Mouse (Mus musculus): Measurements from ENCODE around the gene Mpp6. TPM values are rescaled to one million over a fixed set of nuclear protein-coding genes. Genes with fewer than 3 reads are reported as not detected.
A peak's percentile ranks its signal among the peaks of the same experiment; 100 is the strongest.

Mpp6 gene
- polyA plus RNA-seq, 2 experiments from 2014 or later = 7.9 to 11.9 TPM

DNA sequence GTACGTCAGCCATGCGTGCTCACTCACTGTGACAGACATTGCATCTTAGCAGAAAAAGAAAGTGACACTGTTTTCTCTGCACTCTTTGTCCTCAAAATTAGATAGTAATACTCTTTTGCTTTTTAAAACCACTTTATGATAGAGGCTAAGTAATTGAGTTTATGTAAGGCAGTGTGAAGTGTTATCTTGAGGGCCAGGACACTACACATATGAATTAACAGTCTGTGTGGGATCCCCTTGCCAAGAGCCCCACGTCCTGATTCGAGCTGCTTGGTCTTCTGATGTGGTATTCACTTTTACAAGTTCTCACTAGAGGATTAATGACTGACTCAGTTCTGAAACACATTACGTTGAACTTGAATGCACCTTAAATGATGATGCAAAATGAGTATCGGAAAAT lies 49.8 kb downstream of the Mpp6 start:
- ATAC-seq = no peak

- ATAC-seq = no peak
Measured at GRCm38 (mm10) chr6:50163013-50163412, 53.0 kb downstream of the Mpp6 start.

GRCm38 (mm10) chr6:50168821-50169220 lies 58.8 kb downstream of the Mpp6 start:
- no peak for ATAC-seq

DNA sequence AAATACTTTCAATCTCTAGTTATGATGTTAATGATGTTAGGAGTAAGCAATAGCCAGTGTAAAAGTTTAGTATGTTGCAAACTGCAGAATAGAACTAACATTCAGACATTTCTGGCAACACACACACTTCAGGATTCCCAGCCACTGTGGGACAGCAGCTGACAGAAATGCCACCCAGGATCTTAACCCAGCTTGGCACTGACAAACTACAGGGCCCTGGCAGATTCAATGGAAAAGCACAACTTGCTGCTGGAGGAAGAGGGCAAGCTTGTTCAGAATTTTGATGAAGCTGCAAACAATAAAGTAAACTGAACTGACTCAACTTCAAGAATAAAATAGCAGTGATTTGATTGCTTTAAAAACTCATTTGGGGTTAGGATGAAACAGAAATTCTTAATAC lies 59.7 kb downstream of the Mpp6 start:
- no peak for ATAC-seq

GRCm38 (mm10) chr6:50175736-50176135 lies 65.7 kb downstream of the Mpp6 start:
- no peak for ATAC-seq

- ATAC-seq = no peak
Measured at GRCm38 (mm10) chr6:50180189-50180588, 70.1 kb downstream of the Mpp6 start.

- ATAC-seq = peak; percentile 68
Measured at GRCm38 (mm10) chr6:50187955-50188354, 77.9 kb downstream of the Mpp6 start.

DNA sequence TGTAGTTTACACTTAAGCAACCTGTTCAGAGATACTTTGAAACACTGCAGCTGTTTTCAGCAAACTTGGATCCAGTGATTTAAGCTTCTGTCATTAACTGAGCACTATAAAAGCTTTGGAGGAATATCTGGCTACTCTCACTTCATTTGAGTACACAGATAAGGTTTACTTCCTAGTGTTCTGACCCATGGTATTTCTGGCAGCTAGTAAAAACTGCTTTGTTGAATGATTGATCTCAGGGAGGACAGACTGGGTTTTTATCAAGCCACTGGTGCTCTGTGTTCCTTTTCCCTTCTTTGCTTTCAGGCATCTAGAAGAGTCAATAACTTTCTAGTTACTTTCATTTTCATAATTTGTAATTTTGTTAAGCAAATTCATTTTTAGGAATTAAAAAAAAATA lies 79.3 kb downstream of the Mpp6 start:
- no peak for ATAC-seq

DNA sequence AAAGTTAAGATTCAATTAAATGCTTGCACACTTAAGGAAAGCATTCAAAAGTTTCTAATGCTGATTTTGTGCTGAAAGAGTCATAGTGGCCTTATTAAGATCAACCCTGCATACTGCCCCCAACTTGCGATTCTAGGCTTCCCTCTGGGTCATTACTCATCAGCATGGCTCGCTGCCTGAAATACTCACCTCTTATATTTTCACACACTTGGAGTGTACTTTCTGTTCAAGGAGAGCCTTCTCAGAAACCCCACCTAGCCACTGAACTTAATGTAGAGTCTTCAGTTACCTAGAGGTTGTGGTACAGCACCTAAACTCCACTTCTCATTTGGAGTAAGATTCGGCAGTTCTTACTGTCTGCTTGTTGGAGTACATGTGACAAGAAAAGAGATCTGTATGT lies 81.6 kb downstream of the Mpp6 start:
- no peak for ATAC-seq

GRCm38 (mm10) chr6:50192169-50192568 lies 82.1 kb downstream of the Mpp6 start:
- no peak for ATAC-seq

DNA sequence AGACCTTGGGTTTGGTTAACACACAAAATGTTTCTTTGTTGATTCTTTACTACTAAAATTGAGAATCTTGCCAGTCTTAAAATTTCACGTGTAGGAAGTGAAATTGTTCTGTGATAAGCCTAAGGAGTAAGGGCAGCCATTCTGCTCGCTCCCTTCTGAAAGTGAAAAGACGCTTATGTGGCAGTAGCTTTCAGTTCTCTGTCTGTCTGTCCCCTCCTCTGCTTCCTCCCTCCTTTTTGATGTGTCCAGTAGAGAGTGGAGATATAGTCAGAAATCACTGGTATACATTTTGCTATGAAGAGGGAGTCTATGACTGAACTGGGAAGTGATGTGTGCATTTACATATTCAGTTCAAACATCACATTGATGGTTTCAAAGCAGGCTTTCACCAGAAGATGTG lies 82.8 kb downstream of the Mpp6 start:
- no peak for ATAC-seq

DNA sequence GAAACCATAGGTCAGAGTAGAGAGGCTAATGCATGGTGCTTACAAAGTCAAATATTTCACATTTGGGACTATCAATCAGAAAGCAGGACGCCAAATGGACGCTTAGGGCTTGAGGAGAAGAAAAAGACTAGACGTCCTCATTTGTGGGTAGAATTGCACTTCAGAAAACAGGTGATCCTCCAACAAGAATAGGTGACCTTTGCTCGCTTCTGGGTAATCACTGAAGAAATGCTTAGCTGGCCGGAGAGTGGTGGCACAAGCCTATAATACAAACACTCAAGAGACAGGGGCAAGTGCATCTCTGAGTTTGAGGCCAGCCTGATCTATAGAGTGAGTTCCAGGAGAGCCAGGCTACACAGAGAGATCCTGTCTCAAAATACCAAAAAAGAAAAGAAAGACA lies 83.8 kb downstream of the Mpp6 start:
- ATAC-seq = no peak

DNA sequence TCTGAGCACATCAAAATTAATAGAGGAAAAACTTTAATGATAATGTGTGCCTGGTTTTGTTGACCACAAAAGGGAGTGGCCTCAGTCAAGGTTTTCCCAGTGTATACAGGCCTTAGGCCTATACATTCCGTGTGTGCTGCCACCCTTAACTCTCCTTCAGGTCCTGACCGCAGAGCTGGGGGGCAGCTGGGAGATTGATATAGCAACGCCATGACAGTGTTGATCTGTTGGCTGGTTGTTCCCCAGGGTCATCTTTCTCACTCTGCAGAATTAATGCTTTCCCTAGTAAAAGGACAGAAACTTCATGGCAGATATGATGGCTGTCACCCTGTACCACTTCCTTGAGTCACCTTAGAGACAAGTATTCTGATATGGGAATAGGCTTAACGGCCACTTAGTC lies 94.3 kb downstream of the Mpp6 start:
- no peak for ATAC-seq

GRCm38 (mm10) chr6:50205093-50205492 lies 95.1 kb downstream of the Mpp6 start:
- ATAC-seq = no peak

- no peak for ATAC-seq
Measured at GRCm38 (mm10) chr6:50214711-50215372, 104.8 kb downstream of the Mpp6 start.

GRCm38 (mm10) chr6:50215373-50215745 lies 105.3 kb downstream of the Mpp6 start:
- no peak for ATAC-seq

- no peak for ATAC-seq
Measured at GRCm38 (mm10) chr6:50215986-50216385, 105.9 kb downstream of the Mpp6 start.

- no peak for ATAC-seq
Measured at GRCm38 (mm10) chr6:50218628-50219027, 108.6 kb downstream of the Mpp6 start.

DNA sequence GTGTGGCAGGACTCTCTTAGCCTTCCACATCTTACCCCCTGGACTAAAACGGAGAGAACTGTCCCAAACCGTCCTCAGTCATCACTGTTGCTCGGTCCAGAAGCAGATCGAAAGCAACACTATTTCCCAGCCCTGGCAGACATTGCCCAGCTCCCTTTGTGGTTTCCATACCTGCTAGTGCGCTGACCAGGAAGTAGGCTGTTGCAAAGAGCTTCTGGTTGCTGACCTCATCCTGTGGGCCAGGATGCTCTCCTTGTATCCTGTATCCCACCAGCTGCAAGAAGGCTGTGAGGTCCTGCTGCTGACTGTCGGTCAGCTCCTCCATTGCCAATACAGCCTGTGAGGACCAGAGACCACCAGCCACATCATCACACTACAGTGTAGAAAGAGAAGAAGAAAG lies 109.0 kb downstream of the Mpp6 start:
- no peak for ATAC-seq

- no peak for ATAC-seq
Measured at GRCm38 (mm10) chr6:50220863-50221262, 110.8 kb downstream of the Mpp6 start.

- no peak for ATAC-seq
Measured at GRCm38 (mm10) chr6:50222351-50222750, 112.3 kb downstream of the Mpp6 start.

DNA sequence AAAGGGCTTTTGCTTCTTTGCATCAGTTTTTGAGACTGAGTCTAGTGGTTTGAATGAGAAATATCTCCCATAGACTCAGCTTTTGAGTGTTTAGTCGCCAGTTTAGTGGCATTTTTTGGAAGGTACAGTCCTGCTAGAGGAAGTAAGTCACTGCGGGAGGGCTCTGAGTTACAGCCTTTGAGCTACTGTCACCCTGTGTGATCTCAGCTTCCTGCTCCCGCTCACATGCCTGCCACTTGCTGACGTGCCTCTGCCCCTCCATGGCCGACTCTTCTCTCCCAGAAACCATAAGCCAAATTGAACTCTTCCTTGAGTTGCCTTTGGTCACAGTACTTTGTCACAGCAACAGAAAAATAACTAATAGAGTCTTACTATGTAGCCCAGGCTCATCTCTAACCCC lies 112.9 kb downstream of the Mpp6 start:
- ATAC-seq = no peak

DNA sequence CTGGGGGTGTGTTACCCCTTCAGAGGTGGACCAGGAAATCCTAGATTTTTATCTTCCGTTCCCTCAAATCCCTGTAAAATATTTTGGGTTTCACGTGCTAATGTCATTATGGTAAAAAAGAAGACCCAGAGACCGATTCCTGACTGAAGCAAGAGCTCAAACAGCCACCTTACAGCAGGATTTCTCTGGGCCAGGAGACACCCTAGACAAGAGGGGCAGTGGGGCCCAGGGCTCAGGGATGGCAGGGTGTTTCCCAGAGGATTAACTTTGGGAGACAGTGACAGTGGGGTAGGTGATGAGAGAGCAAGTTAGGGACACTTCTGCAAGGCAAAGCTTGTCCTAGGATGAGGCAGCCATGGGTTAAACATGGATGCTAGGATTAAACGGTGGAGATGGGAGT lies 113.6 kb downstream of the Mpp6 start:
- no peak for ATAC-seq

DNA sequence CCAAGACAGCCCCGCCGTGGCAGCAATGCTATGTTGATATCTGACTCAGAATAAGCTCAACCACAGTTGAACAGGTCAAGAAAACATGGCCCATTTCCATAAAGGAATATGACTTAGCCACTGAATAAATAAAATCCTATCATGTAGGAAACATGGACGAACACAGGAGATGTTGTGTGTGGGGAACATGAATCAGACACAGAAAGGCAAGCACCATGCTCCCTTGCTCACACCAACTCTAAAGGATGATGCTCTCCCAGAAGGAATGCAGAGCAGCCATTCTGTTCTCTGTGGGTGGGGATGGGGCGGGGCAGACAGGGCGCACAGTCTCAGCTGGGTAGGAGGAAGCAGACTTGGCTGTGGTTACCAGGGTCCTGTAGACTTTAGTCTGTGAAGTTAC lies 115.2 kb downstream of the Mpp6 start:
- ATAC-seq = no peak

GRCm38 (mm10) chr6:50228180-50228579 lies 118.1 kb downstream of the Mpp6 start:
- no peak for ATAC-seq

All from activated CD4-positive, CD25-positive, alpha-beta regulatory T cell, adult 4 months (primary cell).